Mouse (Mus musculus) erythroblast, embryonic 14.5 days (primary cell): ENCODE measurements around the gene Ptger2. TPM values are rescaled to one million over a fixed set of nuclear protein-coding genes. Genes with fewer than 3 reads are reported as not detected.
"Not testable (repeated sequence)": the region's sequence is repeated elsewhere in the genome, so short reads cannot be mapped to it uniquely, and the experiment has no call there.

Experiments used
- H3K27me3 ChIP-seq: 2 replicates; pipeline ENCODE4 v1.6.1; 2012; ENCODE audit warnings: inconsistent platforms; ENCODE audit not compliant: control insufficient read depth
- H3K36me3 ChIP-seq: 2 replicates; pipeline ENCODE4 v1.6.1; 2012; ENCODE audit warnings: mild to moderate bottlenecking, inconsistent platforms; ENCODE audit not compliant: control insufficient read depth
- H3K4me1 ChIP-seq: 2 replicates; pipeline ENCODE4 v1.6.1; 2012; ENCODE audit warnings: inconsistent platforms; ENCODE audit not compliant: control insufficient read depth
- H3K4me3 ChIP-seq: replicated peaks from 2 replicates; pipeline ENCODE3; 2012; ENCODE audit warnings: moderate library complexity, mild to moderate bottlenecking, inconsistent platforms
- H3K9me3 ChIP-seq: 2 replicates; pipeline ENCODE4 v1.6.1; 2012; ENCODE audit warnings: low read length, inconsistent platforms, mixed read lengths; ENCODE audit not compliant: control insufficient read depth
- GATA1 ChIP-seq: IDR thresholded peaks from 2 replicates; pipeline ENCODE4 v1.6.1; 2012; ENCODE audit warnings: low read length, inconsistent platforms, mixed read lengths
- TAL1 ChIP-seq: IDR thresholded peaks from 3 replicates; pipeline ENCODE4 v1.6.1; 2012; ENCODE audit warnings: low read length, inconsistent platforms, mixed read lengths
- polyA plus RNA-seq: library from polyadenylated mRNA; stranded (reverse); fragments of >175 nt; gene quantifications from 2 replicates; pipeline ENCODE4 v1.2.3, GENCODE M21; 2012

Gene Ptger2
- 0.01 and 0.02 TPM in 2 replicates for polyA plus RNA-seq

GRCm38 (mm10) chr14:44987674-44988355, at the start of gene Ptger2:
Gene Ptger2, plus strand, starts transcription at chr14:44988195.
- H3K27me3 ChIP-seq, result peaks cover 23% of the 10 kb centered on the region
- H3K4me1 ChIP-seq, result peaks cover 15% of the 10 kb centered on the region
- H3K4me3 ChIP-seq, result peak within 1 kb of the TSS; percentile 58
- not testable (repeated sequence) for H3K9me3 ChIP-seq, H3K36me3 ChIP-seq

DNA sequence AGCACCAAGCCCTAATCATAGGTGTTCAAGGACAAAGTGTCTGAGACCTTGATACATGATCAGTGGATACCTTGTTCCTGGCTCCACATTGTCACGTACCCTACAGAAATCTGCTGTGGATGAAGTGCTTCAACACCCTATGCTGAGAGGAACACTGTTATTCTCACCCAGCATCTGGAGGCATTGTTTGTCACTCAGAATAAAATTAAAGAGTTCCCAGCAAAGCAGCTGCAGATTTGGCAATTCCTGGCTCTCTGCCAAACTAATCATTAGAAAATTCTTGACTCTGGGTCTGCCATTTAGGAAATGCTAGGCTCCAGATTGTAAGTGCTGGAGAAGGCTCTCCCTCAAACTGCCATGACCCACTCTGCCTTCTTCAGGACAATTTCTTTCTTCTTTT, 27.2 kb upstream of the Ptger2 start:
- Histone ChIP-seq H3K27me3 (no peaks in the 10 kb centered on the region), H3K9me3 (no peaks in the 10 kb centered on the region), H3K36me3 (no peaks in the 10 kb centered on the region), H3K4me1 (no peaks in the 10 kb centered on the region), H3K4me3 (no peak overlapping the region)
- TF ChIP-seq GATA1 (no peak), TAL1 (no peak)

DNA sequence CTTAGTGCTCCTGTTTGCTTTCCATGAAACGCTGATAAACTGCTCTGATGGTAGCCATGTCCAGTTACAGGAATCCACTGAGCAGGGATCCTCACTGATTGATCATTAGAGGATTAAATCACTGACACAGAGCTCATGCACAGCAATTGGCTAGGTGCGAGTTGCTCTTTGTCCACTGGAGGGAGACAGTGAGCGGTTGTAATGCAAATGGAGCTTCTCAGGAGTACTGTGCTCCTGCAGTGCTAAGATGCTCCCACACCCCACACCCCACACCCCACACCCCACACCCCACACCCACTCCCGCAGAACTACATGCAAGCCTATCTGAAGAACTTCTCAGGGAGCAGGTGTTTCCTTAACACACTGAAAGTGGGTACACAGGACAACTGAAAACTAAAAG, 10.7 kb upstream of the Ptger2 start:
- H3K4me1 ChIP-seq, H3K9me3 ChIP-seq, H3K36me3 ChIP-seq, H3K4me3 ChIP-seq, H3K27me3 ChIP-seq: not testable (repeated sequence)

DNA sequence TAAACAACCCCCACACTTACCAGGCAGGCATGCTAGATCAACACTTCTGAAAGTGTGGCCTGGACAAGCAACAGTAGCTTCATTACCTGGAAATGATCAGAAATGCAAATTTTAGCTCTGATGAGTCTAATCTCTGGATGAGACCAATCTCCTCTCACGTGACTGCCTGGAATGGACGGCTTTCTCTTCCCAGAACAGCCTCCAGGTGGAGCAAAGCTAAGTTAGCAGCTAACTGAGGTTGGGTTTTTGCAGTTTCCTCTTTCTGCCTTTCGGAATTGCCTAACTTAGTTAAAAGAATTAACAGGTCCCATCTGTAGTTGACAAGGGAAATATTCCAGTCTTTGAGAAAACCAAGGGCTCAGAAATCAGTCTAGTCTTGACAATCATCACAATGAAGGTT, 8.1 kb upstream of the Ptger2 start:
- no peak for TF ChIP-seq GATA1
- no peak for TF ChIP-seq TAL1
- H3K9me3 ChIP-seq, result no peaks in the 10 kb centered on the region

GRCm38 (mm10) chr14:44981490-44981889, 6.5 kb upstream of the Ptger2 start:
- H3K9me3 ChIP-seq, result no peaks in the 10 kb centered on the region
- H3K27me3 ChIP-seq, result no peaks in the 10 kb centered on the region
- no peaks in the 10 kb centered on the region for H3K4me1 ChIP-seq
- no peak overlapping the region for H3K4me3 ChIP-seq
- TF ChIP-seq GATA1 (no peak), TAL1 (no peak)
- no peaks in the 10 kb centered on the region for H3K36me3 ChIP-seq

More for the DNA sequence above, 8.1 kb upstream of the Ptger2 start:
- Histone ChIP-seq H3K4me3 (no peak overlapping the region), H3K36me3 (no peaks in the 10 kb centered on the region), H3K27me3 (no peaks in the 10 kb centered on the region), H3K4me1 (no peaks in the 10 kb centered on the region)

DNA sequence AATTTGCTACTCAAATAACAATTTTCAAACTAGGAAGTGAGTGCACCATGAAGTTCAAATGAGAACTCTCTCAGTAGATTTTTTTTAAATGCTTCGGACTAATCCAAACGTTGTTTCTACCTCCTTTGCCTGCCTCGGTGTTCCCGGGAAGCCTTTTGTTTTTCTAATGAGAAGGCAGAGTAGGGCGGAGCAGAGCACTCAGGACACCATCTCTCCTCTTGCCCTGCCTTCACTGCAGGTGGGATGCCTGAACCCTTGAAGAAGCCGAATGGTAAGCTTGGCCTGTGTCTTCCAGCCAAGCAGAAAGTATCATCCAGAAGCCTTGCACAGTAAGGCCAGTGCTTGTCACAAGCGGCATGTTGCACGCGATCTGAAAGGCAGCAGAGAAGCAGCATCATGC, 3.9 kb upstream of the Ptger2 start:
- Histone ChIP-seq H3K4me1 (peaks cover 7% of the 10 kb centered on the region), H3K4me3 (no peak overlapping the region), H3K27me3 (peaks cover 10% of the 10 kb centered on the region), H3K9me3 (no peaks in the 10 kb centered on the region), H3K36me3 (no peaks in the 10 kb centered on the region)
- no peak for TF ChIP-seq TAL1
- TF ChIP-seq GATA1, result no peak

- peaks cover 23% of the 10 kb centered on the region for H3K27me3 ChIP-seq
- no peak overlapping the region for H3K4me3 ChIP-seq
- peaks cover 15% of the 10 kb centered on the region for H3K4me1 ChIP-seq
- no peaks in the 10 kb centered on the region for H3K9me3 ChIP-seq
- H3K36me3 ChIP-seq, result no peaks in the 10 kb centered on the region
- TF ChIP-seq TAL1 (no peak), GATA1 (no peak)
Observed at GRCm38 (mm10) chr14:44986248-44986647, 1.7 kb upstream of the Ptger2 start.

DNA sequence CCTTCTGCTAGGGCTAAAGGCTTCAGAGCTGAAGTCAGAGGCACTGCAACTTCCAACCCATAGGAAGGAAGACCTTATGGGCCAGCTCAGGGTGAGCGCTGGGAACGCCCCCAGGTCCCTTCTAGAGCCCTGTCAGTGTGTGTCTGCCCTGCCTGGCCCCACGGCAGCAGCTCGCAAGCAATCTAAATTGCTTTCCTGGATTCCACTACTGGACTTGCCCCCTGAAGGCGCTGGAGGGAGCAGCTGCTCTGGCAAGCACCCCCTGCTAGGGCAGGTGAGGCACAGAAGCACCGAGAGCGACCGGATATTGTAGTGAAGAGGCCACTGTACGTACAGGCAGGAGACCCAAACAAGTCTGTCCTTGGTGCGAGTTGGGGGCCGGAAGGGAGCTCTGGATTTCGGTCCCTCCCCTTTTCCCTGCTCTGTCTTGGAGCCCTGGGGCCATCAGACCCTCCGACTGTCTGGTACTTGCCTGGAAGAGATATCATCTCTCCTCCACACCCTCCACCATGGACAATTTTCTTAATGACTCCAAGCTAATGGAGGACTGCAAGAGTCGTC, 541 bp downstream of the Ptger2 start:
- H3K36me3 ChIP-seq, result no peaks in the 10 kb centered on the region
- peaks cover 23% of the 10 kb centered on the region for H3K27me3 ChIP-seq
- peaks cover 15% of the 10 kb centered on the region for H3K4me1 ChIP-seq

DNA sequence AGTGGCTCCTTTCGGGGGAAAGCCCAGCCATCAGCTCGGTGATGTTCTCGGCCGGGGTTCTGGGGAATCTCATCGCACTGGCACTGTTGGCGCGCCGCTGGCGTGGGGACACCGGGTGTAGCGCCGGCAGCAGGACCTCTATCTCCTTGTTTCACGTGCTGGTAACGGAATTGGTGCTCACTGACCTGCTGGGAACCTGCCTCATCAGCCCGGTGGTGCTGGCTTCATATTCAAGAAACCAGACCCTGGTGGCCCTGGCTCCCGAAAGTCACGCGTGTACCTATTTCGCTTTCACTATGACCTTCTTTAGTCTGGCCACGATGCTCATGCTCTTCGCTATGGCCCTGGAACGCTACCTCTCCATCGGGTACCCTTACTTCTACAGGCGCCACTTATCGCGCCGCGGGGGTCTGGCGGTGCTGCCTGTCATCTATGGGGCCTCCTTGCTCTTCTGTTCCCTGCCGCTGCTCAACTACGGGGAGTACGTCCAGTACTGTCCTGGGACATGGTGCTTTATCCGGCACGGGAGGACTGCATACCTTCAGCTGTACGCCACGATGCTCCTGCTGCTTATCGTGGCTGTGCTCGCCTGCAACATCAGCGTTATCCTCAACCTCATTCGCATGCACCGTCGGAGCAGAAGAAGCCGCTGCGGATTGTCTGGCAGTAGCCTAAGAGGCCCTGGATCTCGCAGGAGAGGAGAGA, 1.2 kb downstream of the Ptger2 start:
- Histone ChIP-seq H3K4me1 (peaks cover 15% of the 10 kb centered on the region), H3K36me3 (no peaks in the 10 kb centered on the region), H3K9me3 (no peaks in the 10 kb centered on the region), H3K4me3 (peak overlapping the region; percentile 58), H3K27me3 (peaks cover 23% of the 10 kb centered on the region)
- TF ChIP-seq GATA1, result no peak

More for the DNA sequence above, 541 bp downstream of the Ptger2 start:
- Histone ChIP-seq H3K9me3 (no peaks in the 10 kb centered on the region), H3K4me3 (peak overlapping the region; percentile 58)
- TF ChIP-seq GATA1 (no peak), TAL1 (no peak)
